Mouse (Mus musculus) lung, embryonic 16.5 days (tissue): ENCODE measurements around the gene Tmem223. TPM values are rescaled to one million over a fixed set of nuclear protein-coding genes. Genes with fewer than 3 reads are reported as not detected.

Experiments
- ATAC-seq: fragments of 200-750 bp; cut with Nextera tagmentation; 2 replicates; pipeline ENCODE4 v1.8.0; 2017; ENCODE audit warnings: low read depth, mild to moderate bottlenecking, moderate library complexity
- H3K27ac ChIP-seq: fragments of 300-500 bp; sonication (generic); 2 replicates; pipeline ENCODE4 v1.5.1; 2014; ENCODE audit warnings: mild to moderate bottlenecking, control low read depth, low read length
- H3K27me3 ChIP-seq: fragments of 300-500 bp; sonication (generic); 2 replicates; pipeline ENCODE4 v1.6.1; 2014; ENCODE audit warnings: low read depth, low read length, mixed read lengths; ENCODE audit not compliant: control insufficient read depth, insufficient read depth
- H3K36me3 ChIP-seq: fragments of 300-500 bp; sonication (generic); 2 replicates; pipeline ENCODE4 v1.6.1; 2014; ENCODE audit warnings: low read length; ENCODE audit not compliant: control insufficient read depth, insufficient read depth
- H3K4me1 ChIP-seq: fragments of 300-500 bp; sonication (generic); replicated peaks from 2 replicates; pipeline ENCODE4 v1.6.1; 2014; ENCODE audit warnings: low read length, mixed read lengths; ENCODE audit not compliant: control insufficient read depth, insufficient read depth
- H3K4me2 ChIP-seq: fragments of 300-500 bp; sonication (generic); 2 replicates; pipeline ENCODE4 v1.6.1; 2014; ENCODE audit warnings: low read depth, low read length, control low read depth
- H3K4me3 ChIP-seq: fragments of 300-500 bp; sonication (generic); 2 replicates; pipeline ENCODE4 v1.5.1; 2014; ENCODE audit warnings: mild to moderate bottlenecking, low read length, control low read depth
- H3K9ac ChIP-seq: fragments of 300-500 bp; sonication (generic); 2 replicates; pipeline ENCODE4 v1.6.1; 2014; ENCODE audit warnings: low read length, control low read depth
- H3K9me3 ChIP-seq: fragments of 300-500 bp; sonication (generic); 2 replicates; pipeline ENCODE4 v1.6.1; 2016; ENCODE audit warnings: low read length; ENCODE audit not compliant: control insufficient read depth
- WGBS: fragments of 180-500 bp; shearing (Covaris S2); extraction: QIAGEN DNeasy Blood & Tissue Kit; methylation state at CpG from one replicate; pipeline ENCODE4 v1.1.7; 2014; 5-methylcytosine and 5-hydroxymethylcytosine counted together
- polyA plus RNA-seq: library from polyadenylated mRNA; unstranded; fragments of >200 nt; fragmentation: Nextera tagmentation; extraction: Ambion mirVana; gene quantifications from 2 replicates; pipeline ENCODE4 v1.2.1, GENCODE M21; 2015

Gene Tmem223
- polyA plus RNA-seq, result 188 and 194 TPM in 2 replicates

DNA sequence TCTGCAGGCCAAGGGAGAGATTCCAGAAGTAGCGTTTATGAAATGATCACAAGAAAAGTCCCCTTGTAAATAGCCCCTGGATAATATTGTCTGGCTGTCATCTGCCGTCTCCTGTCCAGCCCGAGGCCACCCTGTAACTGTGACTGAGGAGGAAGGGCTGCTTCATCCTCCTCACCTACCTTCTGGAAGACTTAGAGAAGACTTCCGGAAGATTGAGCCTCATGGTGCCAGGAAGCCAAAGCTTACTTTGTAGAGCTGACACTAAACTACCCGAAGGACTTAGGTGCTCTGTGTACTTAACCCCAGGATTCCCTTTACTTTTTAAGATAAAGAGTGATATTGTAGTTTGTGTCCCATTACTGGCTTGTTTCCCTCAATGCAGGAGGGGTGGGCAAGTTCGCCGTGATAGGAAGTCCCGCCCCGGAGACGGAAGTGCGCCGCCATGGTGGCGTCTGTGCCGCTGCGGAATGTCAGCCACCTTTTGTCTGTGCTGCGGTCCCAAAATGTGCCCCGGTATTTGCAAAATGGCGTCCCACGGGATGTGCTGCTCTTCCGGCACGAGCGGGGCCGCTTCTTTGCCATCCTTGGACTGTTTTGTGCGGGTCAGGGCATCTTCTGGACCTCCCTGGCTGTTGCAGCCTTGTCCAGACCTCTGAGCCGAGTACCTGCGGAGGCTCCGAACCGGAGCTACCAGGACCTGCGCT lies at the start of gene Tmem223:
Tmem223 (plus strand) TSS at position 430 of the 704 bp plus-strand sequence.
- Histone ChIP-seq H3K4me1 (peaks cover 24% of the 10 kb centered on the region), H3K27ac (peak within 1 kb of the TSS; percentile 86), H3K4me3 (peak within 1 kb of the TSS; percentile 73), H3K9me3 (no peaks in the 10 kb centered on the region), H3K36me3 (peaks cover 47% of the 10 kb centered on the region), H3K4me2 (peak within 1 kb of the TSS; percentile 55), H3K9ac (peak within 1 kb of the TSS; percentile 87), H3K27me3 (no peaks in the 10 kb centered on the region)
- ATAC-seq, result peak; percentile 44; the same call in 1 of the 2 replicates
- WGBS, result 12% methylated on average over 29 of the region's 29 CpGs

DNA sequence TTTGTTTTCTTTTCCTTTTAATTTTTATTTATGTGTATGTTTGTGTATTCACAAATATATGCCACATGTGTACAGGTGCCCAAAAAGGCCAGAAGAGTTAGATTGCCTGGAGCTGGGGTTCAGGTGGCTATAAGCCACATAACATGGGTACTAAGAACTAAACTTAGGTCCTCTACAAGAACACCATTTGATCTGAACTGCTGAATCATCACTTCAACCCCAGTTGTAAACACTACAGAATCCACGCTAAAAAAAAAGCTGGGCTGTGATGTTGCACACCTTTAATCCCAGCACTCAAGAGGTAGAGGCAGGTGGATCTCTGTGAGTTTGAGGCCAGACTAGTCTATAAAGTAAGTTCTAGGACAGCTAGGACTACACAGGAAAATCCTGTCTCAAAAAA lies 49.4 kb upstream of the Tmem223 start:
- ATAC-seq, result no peak
- WGBS, result 42% methylated on average over 1 of the region's 1 CpGs
- Histone ChIP-seq H3K4me2 (no peak overlapping the region; the same call in 1 of the 2 replicates), H3K9ac (no peak overlapping the region), H3K4me3 (no peak overlapping the region), H3K9me3 (no peaks in the 10 kb centered on the region), H3K4me1 (peaks cover 18% of the 10 kb centered on the region), H3K27me3 (no peaks in the 10 kb centered on the region), H3K36me3 (peaks cover 19% of the 10 kb centered on the region), H3K27ac (no peak overlapping the region)

DNA sequence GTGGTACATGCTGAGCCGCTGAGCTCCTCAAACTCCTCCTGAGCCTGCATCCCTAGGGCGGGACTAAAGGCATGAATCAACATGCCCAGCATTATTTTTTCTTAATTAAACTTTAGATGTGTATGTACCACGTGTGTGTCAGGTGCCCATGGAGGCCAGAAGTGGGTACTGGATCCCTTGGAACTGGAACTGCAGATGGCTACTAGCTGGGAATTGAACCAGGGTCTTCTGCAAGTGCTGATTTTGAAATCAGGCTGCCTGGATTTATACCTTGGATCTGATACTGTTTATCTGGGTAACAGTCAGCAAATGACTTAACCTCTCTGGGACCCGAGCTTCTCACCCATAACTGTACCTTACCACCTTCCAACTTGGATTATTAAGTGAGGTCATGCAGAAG lies 48.8 kb upstream of the Tmem223 start:
- no peaks in the 10 kb centered on the region for H3K9me3 ChIP-seq
- peak overlapping the region; percentile 84 for H3K9ac ChIP-seq
- H3K4me2 ChIP-seq, result peak overlapping the region; percentile 65
- WGBS, result 55% methylated on average over 4 of the region's 4 CpGs
- H3K4me1 ChIP-seq, result peaks cover 18% of the 10 kb centered on the region
- peaks cover 24% of the 10 kb centered on the region for H3K36me3 ChIP-seq
- peak overlapping the region; percentile 95 for H3K4me3 ChIP-seq
- H3K27ac ChIP-seq, result peak overlapping the region; percentile 20; the same call in 1 of the 2 replicates
- H3K27me3 ChIP-seq, result no peaks in the 10 kb centered on the region
- ATAC-seq, result no peak

DNA sequence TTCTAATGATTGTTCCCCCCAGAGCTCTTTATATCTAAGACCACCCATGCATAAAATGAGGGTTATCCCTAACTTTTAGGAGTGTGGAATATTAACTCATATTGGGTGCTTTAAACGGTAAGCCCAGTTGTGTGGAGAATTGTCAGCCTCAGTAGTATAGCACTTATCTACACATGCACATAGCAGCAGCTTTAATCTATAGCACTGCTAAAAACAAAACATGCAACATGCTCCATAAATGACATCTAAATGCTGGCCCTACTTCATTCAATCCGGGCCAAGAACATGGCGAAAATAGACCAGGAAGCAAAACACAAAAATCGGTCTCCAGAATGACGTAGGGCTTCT lies 48.3 kb upstream of the Tmem223 start:
- no peaks in the 10 kb centered on the region for H3K9me3 ChIP-seq
- H3K4me1 ChIP-seq, result peaks cover 18% of the 10 kb centered on the region
- peak overlapping the region; percentile 95 for H3K4me3 ChIP-seq
- under 1% methylated on average over 5 of the region's 5 CpGs for WGBS
- peak overlapping the region; percentile 96 for H3K27ac ChIP-seq
- peak overlapping the region; percentile 65 for H3K4me2 ChIP-seq
- peaks cover 24% of the 10 kb centered on the region for H3K36me3 ChIP-seq
- ATAC-seq, result no peak; the same call in 1 of the 2 replicates
- no peaks in the 10 kb centered on the region for H3K27me3 ChIP-seq
- H3K9ac ChIP-seq, result peak overlapping the region; percentile 84

DNA sequence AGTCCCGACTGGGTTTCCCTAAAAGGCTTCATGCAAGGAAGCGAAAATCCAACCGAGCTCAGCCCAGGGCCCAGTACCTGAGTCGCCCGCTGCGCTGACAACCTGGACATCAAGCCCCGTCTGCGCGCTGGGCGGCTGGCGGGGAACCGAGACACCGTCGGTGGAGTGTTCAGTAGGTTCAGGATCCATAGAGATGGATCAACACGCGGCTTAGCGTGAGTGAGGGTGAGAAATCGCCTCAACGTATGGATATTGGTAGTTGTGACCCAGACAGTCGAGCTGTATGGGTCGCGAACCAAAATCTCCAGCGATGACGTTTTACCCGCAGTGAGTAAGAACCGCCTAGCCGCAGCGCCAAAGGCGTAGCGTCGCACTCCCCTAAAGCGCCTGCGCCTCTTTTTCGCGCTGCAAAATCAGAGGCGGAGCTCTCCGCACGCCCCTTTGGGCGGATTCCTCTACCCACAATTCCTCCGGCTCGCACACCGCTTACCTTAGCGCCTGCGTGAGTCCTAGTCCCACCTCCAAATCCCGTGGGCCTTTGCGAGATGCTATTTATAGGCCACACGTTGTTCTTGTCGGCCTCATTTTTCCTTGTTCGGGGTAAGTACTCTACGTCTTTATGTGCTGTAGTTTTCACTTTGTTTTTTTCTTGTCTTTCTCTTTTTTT lies 47.8 kb upstream of the Tmem223 start, which contains the start of gene Slc3a2:
Slc3a2 (minus strand) TSS at position 463 of the 667 bp plus-strand sequence.
- Histone ChIP-seq H3K27me3 (no peaks in the 10 kb centered on the region), H3K9ac (peak within 1 kb of the TSS; percentile 98), H3K36me3 (peaks cover 24% of the 10 kb centered on the region), H3K4me2 (peak within 1 kb of the TSS; percentile 81), H3K4me1 (peaks cover 18% of the 10 kb centered on the region), H3K9me3 (no peaks in the 10 kb centered on the region), H3K27ac (peak within 1 kb of the TSS; percentile 96), H3K4me3 (peak within 1 kb of the TSS; percentile 95)
- ATAC-seq, result peak; percentile 98
- WGBS, result under 1% methylated on average over 50 of the region's 50 CpGs

DNA sequence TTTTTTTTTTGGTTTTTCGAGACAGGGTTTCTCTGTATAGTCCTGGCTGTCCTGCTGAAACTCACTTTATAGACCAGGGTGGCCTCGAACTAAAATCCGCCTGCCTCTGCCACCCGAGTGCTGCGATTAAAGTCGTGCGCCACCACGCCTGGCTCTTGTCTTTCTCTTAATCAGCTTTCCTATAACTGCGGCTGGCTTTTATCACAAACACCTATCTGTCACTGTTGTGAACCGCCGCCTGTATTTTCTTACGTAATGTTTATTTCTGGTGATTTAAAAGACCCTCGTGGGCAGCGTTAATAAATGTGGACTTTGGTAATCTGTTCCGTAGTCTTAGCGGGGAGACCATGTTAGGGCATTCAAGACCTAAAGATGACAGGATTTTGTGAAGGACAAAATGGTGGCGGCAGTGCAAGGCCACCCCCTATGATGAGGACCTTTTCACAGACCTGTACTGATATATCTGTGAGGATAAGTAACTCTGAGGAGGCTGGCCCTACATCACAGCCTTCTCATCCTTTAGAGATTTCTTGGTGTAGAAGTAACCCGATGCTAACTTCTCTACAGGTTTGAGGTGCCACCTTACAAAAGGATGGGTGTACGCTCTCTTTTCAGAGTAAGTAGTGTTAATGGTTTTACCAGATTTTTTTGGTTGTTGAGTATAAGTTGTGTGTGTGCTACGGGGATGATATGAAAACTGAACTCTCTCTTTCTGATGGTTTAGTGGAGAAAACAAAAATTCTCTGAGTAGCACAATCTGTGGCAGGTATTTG lies 47.0 kb upstream of the Tmem223 start:
- Histone ChIP-seq H3K9me3 (no peaks in the 10 kb centered on the region), H3K4me2 (peak overlapping the region; percentile 81), H3K4me3 (peak overlapping the region; percentile 95), H3K27me3 (no peaks in the 10 kb centered on the region), H3K36me3 (peaks cover 24% of the 10 kb centered on the region), H3K4me1 (peaks cover 18% of the 10 kb centered on the region), H3K27ac (peak overlapping the region; percentile 90), H3K9ac (peak overlapping the region; percentile 98)
- no peak for ATAC-seq
- under 1% methylated on average over 20 of the region's 20 CpGs for WGBS

DNA sequence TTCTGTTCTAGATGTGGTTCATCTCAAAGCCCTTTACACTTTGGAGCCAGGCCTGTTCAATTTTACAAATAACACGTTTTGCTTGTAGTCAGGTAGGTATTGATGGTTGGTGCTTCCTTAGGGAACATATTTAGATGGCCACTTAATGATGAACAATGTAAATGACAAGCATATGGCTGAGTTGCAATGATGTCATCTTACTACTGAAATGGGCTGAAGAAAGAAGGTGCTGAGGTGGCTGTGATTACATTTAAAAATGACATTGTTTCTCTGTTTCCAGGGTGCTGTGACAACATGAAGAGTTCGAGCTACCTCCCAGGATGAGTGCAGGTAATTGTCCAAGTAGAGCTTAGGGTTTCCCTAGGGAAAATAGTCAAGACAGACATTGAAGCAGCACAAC lies 46.4 kb upstream of the Tmem223 start:
- H3K4me2 ChIP-seq, result peak overlapping the region; percentile 81
- WGBS, result 0% methylated on average over 2 of the region's 2 CpGs
- H3K27me3 ChIP-seq, result no peaks in the 10 kb centered on the region
- no peaks in the 10 kb centered on the region for H3K9me3 ChIP-seq
- ATAC-seq, result no peak
- H3K36me3 ChIP-seq, result peaks cover 24% of the 10 kb centered on the region
- peak overlapping the region; percentile 90 for H3K27ac ChIP-seq
- H3K4me3 ChIP-seq, result peak overlapping the region; percentile 95
- H3K9ac ChIP-seq, result peak overlapping the region; percentile 98
- peaks cover 18% of the 10 kb centered on the region for H3K4me1 ChIP-seq

DNA sequence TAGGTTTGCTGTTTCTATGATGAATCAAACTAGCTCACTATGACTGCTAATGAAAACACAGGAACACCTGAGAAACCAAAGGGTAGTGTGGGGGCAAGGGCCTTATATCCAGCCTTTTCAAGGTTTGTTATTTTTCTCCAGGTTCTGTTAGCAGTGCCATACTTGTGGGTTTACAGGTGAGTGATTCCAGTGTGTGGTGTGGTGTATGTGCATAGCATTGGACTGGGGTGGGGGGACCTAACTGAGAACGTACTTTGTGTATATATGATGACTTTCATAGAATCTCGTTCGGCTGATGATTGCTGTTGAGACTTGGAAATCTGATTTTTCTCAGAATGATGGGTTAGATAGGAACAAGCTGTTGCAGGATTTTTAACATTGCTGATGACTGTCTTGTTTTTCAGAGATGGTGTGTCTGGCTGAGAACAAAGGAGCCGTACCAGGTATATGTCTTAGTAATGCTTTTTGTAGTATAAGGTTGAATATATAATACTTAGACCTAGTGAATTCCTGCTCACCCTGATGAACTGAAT lies 45.6 kb upstream of the Tmem223 start:
- Histone ChIP-seq H3K4me1 (peaks cover 18% of the 10 kb centered on the region), H3K27me3 (no peaks in the 10 kb centered on the region), H3K27ac (no peak overlapping the region), H3K36me3 (peaks cover 24% of the 10 kb centered on the region), H3K4me3 (peak overlapping the region; percentile 95), H3K9me3 (no peaks in the 10 kb centered on the region), H3K9ac (peak overlapping the region; percentile 98), H3K4me2 (peak overlapping the region; percentile 81)
- WGBS, result 36% methylated on average over 4 of the region's 4 CpGs
- no peak for ATAC-seq
